Mouse (Mus musculus): ENCODE data around the gene Spty2d1.

Spty2d1 gene

GRCm38 (mm10) chr7:46958853-46959252 lies 49.4 kb downstream of the Spty2d1 start:
- in situ Hi-C loops (cut with MboI; ENCODE audit: low pct_unique_long_range_greater_than_20kb in 1 of 2, low sequenced_read_pairs in 2 of 2, unreplicated experiment in 1 of 2): loop anchor here in 1 of 2 experiments (5.0 kb wide), 1 partner anchor 53 kb away; no protein-coding TSS in a partner anchor

GRCm38 (mm10) chr7:46957831-46958691 lies 50.1 kb downstream of the Spty2d1 start, which contains the start of gene Uevld:
Uevld (minus strand) TSS chr7:46958527.
- in situ Hi-C loops (cut with MboI; ENCODE audit: low pct_unique_long_range_greater_than_20kb in 1 of 2, low sequenced_read_pairs in 2 of 2, unreplicated experiment in 1 of 2): loop anchor here in 1 of 2 experiments (5.0 kb wide), 1 partner anchor 54 kb away; no protein-coding TSS in a partner anchor
